Mouse (Mus musculus) heart, postnatal 0 days (tissue): ENCODE results near the gene Rnase2b. TPM values are rescaled to one million over a fixed set of nuclear protein-coding genes. Genes with fewer than 3 reads are reported as not detected.
"Not testable (repeated sequence)": the region's sequence is repeated elsewhere in the genome, so short reads cannot be mapped to it uniquely, and the experiment has no call there.

Experiments used
- ATAC-seq: fragments of 200-750 bp; cut with Nextera tagmentation; 2 replicates; pipeline ENCODE4 v1.8.0; 2017; ENCODE audit warnings: low read depth, moderate number of reproducible peaks, moderate library complexity; ENCODE audit not compliant: insufficient read depth
- DNase-seq: peaks from one replicate; pipeline ENCODE4 v3.0.0-alpha.2; 2016; ENCODE audit warnings: low spot score
- H3K27ac ChIP-seq: fragments of 300-500 bp; sonication (generic); 2 replicates; pipeline ENCODE4 v1.5.1; 2014; ENCODE audit warnings: low read depth, mild to moderate bottlenecking
- H3K27me3 ChIP-seq: fragments of 300-500 bp; sonication (generic); 2 replicates; pipeline ENCODE4 v1.6.1; 2014; ENCODE audit warnings: low read length, mixed read lengths; ENCODE audit not compliant: control insufficient read depth, insufficient read depth
- H3K36me3 ChIP-seq: fragments of 300-500 bp; sonication (generic); replicated peaks from 2 replicates; pipeline ENCODE4 v1.6.1; 2014; ENCODE audit warnings: low read length, mixed read lengths; ENCODE audit not compliant: control insufficient read depth, insufficient read depth
- H3K4me1 ChIP-seq: fragments of 300-500 bp; sonication (generic); 2 replicates; pipeline ENCODE4 v1.6.1; 2014; ENCODE audit warnings: antibody characterized with exemption; ENCODE audit not compliant: control insufficient read depth, insufficient read depth
- H3K4me2 ChIP-seq: fragments of 300-500 bp; sonication (generic); 2 replicates; pipeline ENCODE4 v1.6.1; 2014; ENCODE audit warnings: low read depth, mild to moderate bottlenecking, low read length, moderate library complexity
- H3K4me3 ChIP-seq: fragments of 300-500 bp; sonication (generic); 2 replicates; pipeline ENCODE4 v1.5.1; 2014; ENCODE audit warnings: low read depth, low read length
- H3K9ac ChIP-seq: fragments of 300-500 bp; sonication (generic); replicated peaks from 2 replicates; pipeline ENCODE4 v1.6.1; 2014; ENCODE audit warnings: low read depth, low read length, mixed read lengths
- H3K9me3 ChIP-seq: fragments of 300-500 bp; sonication (generic); replicated peaks from 2 replicates; pipeline ENCODE4 v1.6.1; 2016; ENCODE audit warnings: low read length; ENCODE audit not compliant: control insufficient read depth
- CTCF ChIP-seq: IDR thresholded peaks from 2 replicates; pipeline ENCODE4 v1.5.1; 2016; ENCODE audit warnings: antibody characterized with exemption, control low read depth, low read depth
- EP300 ChIP-seq: IDR thresholded peaks from 2 replicates; pipeline ENCODE4 v1.6.1; 2016; ENCODE audit warnings: antibody characterized with exemption, low read depth
- WGBS: fragments of 180-500 bp; shearing (Covaris S2); extraction: QIAGEN DNeasy Blood & Tissue Kit; methylation state at CpG from one replicate; pipeline ENCODE4 v1.1.7; 2014; 5-methylcytosine and 5-hydroxymethylcytosine counted together
- polyA plus RNA-seq: library from polyadenylated mRNA; unstranded; fragments of >200 nt; fragmentation: Nextera tagmentation; extraction: Ambion mirVana; gene quantifications from 2 replicates; pipeline ENCODE4 v1.2.1, GENCODE M21; 2015
- total RNA-seq: library from RNA; depleted of rRNA; stranded (reverse); fragments of >200 nt; gene quantifications from 2 replicates; pipeline ENCODE4 v1.2.3, GENCODE M21; 2014; ENCODE audit warnings: low replicate concordance; rRNA removed

Gene Rnase2b
- total RNA-seq (not detected in 2 replicates), polyA plus RNA-seq (not detected in 2 replicates)

DNA sequence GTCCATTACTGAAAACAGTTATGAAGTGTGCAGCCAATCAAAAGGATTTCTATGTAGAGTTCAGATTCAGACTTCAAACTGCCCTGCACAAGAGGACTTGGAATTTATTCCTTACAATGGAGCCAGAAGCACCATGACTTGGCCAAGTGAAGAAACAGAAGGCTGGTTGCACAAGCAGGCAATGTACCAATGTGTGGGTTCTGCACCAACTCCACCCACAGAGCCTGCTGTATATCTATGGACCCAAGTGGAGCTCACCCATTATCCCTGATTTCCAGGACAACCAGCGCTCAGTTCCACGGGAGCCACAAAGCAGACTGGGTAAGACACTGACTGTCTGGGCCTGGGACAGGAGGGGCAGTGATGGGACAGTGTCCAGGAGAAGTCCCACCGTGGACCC, at the start of gene Rnase2b:
Gene Rnase2b (plus strand): TSS at position 285 of the 400 bp plus-strand sequence.
- not testable (repeated sequence) for H3K36me3 ChIP-seq, H3K4me1 ChIP-seq, DNase-seq, H3K27ac ChIP-seq, H3K4me3 ChIP-seq, H3K9me3 ChIP-seq, H3K27me3 ChIP-seq, ATAC-seq, H3K4me2 ChIP-seq, H3K9ac ChIP-seq
- 87% methylated on average over 3 of the region's 3 CpGs for WGBS

DNA sequence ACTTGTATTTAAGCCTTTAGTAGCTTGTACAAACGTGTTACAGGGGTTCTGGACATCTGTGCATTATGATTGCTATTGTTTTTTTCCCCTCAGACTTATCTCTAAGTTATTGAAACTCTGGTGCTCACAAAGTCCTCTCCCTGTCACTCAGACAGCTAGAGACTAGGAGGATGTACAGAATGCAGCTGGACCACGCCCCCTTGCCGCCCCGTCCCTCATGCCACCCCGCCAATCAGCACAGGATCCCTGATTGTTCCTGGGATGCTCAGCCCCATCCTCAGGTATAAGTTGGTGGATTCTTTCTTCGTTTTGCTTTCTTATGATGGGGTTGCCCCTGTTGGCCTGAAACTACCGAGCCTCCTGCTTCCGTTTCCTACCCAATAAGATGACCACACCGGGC, 48.6 kb upstream of the Rnase2b start:
- ATAC-seq (no peak), DNase-seq (no peak)
- TF ChIP-seq CTCF (no peak), EP300 (no peak)
- H3K4me3 ChIP-seq: no peak overlapping the region
- H3K27me3 ChIP-seq: no peaks in the 10 kb centered on the region
- no peaks in the 10 kb centered on the region for H3K36me3 ChIP-seq
- H3K9ac ChIP-seq: no peak overlapping the region
- no peak overlapping the region for H3K4me2 ChIP-seq
- WGBS: 53% methylated on average over 9 of the region's 9 CpGs
- H3K27ac ChIP-seq: no peak overlapping the region
- H3K4me1 ChIP-seq: 0 out of 2 replicates have a peak, but pooled peaks cover 3% of the 10 kb centered on the region
- H3K9me3 ChIP-seq: no peaks in the 10 kb centered on the region

GRCm38 (mm10) chr14:51113916-51114560, 48.0 kb upstream of the Rnase2b start, which contains the start of gene Eddm3b:
TSS of gene Eddm3b (plus strand) at chr14:51114426.
- Histone ChIP-seq H3K36me3 (no peaks in the 10 kb centered on the region), H3K4me1 (0 out of 2 replicates have a peak, but pooled peaks cover 3% of the 10 kb centered on the region), H3K27me3 (no peaks in the 10 kb centered on the region), H3K9ac (no peak within 1 kb of the TSS), H3K9me3 (no peaks in the 10 kb centered on the region), H3K4me3 (no peak within 1 kb of the TSS), H3K4me2 (no peak within 1 kb of the TSS), H3K27ac (no peak within 1 kb of the TSS)
- ATAC-seq: no peak
- WGBS: 54% methylated on average over 12 of the region's 12 CpGs
- TF ChIP-seq CTCF: no peak
- TF ChIP-seq EP300: no peak
- DNase-seq: no peak

DNA sequence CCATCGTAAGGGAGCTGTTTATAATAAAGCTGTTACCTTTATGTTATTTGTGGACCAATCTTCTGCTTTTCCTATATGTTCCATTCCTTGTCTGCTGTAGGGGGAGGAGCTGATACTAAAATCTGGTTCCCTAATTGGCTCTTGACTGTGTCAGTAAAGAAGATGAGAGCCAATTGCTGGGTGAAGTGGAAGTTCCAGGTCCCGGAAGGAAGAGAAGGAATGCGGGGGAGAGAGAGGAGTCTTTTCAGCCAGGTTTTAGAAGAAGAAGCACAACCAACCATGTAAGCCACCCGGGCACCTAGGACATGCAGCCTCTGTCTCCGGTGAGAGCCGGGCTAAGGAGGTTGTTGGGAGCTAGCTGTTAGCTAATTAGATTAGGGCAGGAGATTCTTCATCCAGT, 36.4 kb upstream of the Rnase2b start:
- H3K36me3 ChIP-seq: no peaks in the 10 kb centered on the region
- no peak overlapping the region for H3K27ac ChIP-seq
- WGBS: 81% methylated on average over 6 of the region's 6 CpGs
- peaks cover 4% of the 10 kb centered on the region; the same call in 1 of the 2 replicates for H3K4me1 ChIP-seq
- ATAC-seq (no peak), DNase-seq (no peak)
- no peak overlapping the region for H3K4me2 ChIP-seq
- no peak for TF ChIP-seq EP300
- TF ChIP-seq CTCF: no peak
- H3K9me3 ChIP-seq: 0 out of 2 replicates have a peak, but pooled peaks cover 4% of the 10 kb centered on the region
- H3K27me3 ChIP-seq: no peaks in the 10 kb centered on the region
- H3K4me3 ChIP-seq: no peak overlapping the region
- no peak overlapping the region for H3K9ac ChIP-seq

DNA sequence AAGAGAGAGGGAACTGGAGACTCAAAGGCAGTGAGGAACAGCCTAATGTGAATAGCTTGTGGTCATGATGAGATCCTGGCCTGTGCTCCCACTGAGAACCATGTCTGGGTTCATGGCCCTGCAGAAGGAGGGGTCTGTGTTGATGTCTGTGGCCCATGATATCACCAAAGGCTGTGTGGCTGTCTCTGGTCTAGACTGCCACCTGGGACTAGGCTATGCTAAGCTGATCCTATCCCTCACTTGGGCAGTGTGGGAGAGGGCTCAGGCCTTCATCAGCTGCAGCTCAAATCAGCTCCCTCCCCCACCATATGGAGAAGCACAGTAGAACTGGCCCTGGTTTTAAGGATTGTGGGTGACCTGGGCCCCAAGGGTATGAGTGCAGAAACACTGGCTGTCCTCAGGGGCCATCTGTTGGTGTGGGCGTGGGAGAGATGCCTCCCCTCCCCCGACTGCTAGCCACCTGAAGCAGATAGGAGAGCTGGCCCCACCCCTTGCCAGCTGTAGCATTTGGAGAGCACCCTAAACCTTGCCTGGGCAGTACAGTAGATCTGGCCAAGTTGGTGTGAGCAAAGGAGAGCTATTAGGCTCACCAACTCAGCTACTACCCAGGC, 34.3 kb upstream of the Rnase2b start:
- 53% methylated on average over 2 of the region's 2 CpGs for WGBS
- no peak overlapping the region for H3K4me2 ChIP-seq
- H3K27ac ChIP-seq: no peak overlapping the region

More for the DNA sequence above, 34.3 kb upstream of the Rnase2b start:
- Histone ChIP-seq H3K4me3 (no peak overlapping the region), H3K4me1 (peaks cover 4% of the 10 kb centered on the region; the same call in 1 of the 2 replicates), H3K9ac (no peak overlapping the region), H3K36me3 (no peaks in the 10 kb centered on the region), H3K9me3 (0 out of 2 replicates have a peak, but pooled peaks cover 4% of the 10 kb centered on the region), H3K27me3 (no peaks in the 10 kb centered on the region)
- TF ChIP-seq CTCF (no peak), EP300 (no peak)
- no peak for ATAC-seq
- no peak for DNase-seq
